Mouse (Mus musculus) thymus, postnatal 14 days (tissue): ENCODE data around the gene Ctsj.
"Not testable (repeated sequence)": the region's sequence is repeated elsewhere in the genome, so short reads cannot be mapped to it uniquely, and the experiment has no call there.

ENCODE experiments used
- DNase-seq: peaks from one replicate; pipeline ENCODE4 v3.0.0; 2021

The Ctsj gene

GRCm38 (mm10) chr13:61005859-61006258 is at the start of gene Ctsj:
Ctsj (minus strand) TSS chr13:61005959.
- no peak for DNase-seq

- DNase-seq: no peak
These were observed 34.8 kb upstream of the Ctsj start, which contains the start of gene Ctsq for GRCm38 (mm10) chr13:61040531-61040930. Ctsq (minus strand) TSS chr13:61040631.

- DNase-seq: no peak
These were observed 17.0 kb upstream of the Ctsj start for GRCm38 (mm10) chr13:61022785-61023184.

- DNase-seq: no peak
These were observed 16.1 kb upstream of the Ctsj start for GRCm38 (mm10) chr13:61021844-61022243.

GRCm38 (mm10) chr13:61010171-61010570 is 4.4 kb upstream of the Ctsj start:
- DNase-seq: no peak

GRCm38 (mm10) chr13:60997600-60997999 is 8.2 kb downstream of the Ctsj start:
- peak; percentile 5 for DNase-seq

- DNase-seq: not testable (repeated sequence)
These were observed 18.8 kb downstream of the Ctsj start for GRCm38 (mm10) chr13:60986915-60987314.

GRCm38 (mm10) chr13:60972319-60972718 is 33.4 kb downstream of the Ctsj start:
- not testable (repeated sequence) for DNase-seq

- DNase-seq: not testable (repeated sequence)
These were observed 41.8 kb downstream of the Ctsj start for GRCm38 (mm10) chr13:60963985-60964384.

- DNase-seq: no peak
These were observed 44.1 kb downstream of the Ctsj start for GRCm38 (mm10) chr13:60961706-60962105.
